ENCODE assay signal across 12 mouse cellular contexts in genomic region chr3:135327601-135328000, GRCm38 (mm10). TPM values are rescaled to one million over a fixed set of nuclear protein-coding genes. Genes with fewer than 3 reads are reported as not detected.
DNase-seq lines count a peak whose midpoint lies in the region; TF ChIP-seq lines count a peak whose summit lies in the region.
"Had no signal": no experiment of that assay in that cellular context is flagged by ENCODE, and none has a peak within 500 bp of the region (broad histone marks: within the 10 kb centered on the region; RNA-seq: fewer than 3 reads in every experiment).

No protein-coding gene starts in this region.

- no peak overlapping the region for H3K27ac ChIP-seq in MEL (ENCODE audit: control insufficient read depth, low read depth, low read length)
- H3K27ac ChIP-seq: neural tube, embryonic 13.5 days had no signal

- no peaks in the 10 kb centered on the region for H3K4me1 ChIP-seq in lung, adult 2 months (ENCODE audit: control insufficient read depth, insufficient read depth, low read length)
- H3K4me1 ChIP-seq in MEL (ENCODE audit: control insufficient read depth in 1 of 2, insufficient read depth in 2 of 2, low read length in 2 of 2): no peaks in the 10 kb centered on the region
- H3K4me1 ChIP-seq: megakaryocyte, embryonic 14.5 days had no signal

- H3K36me3 ChIP-seq in MEL (ENCODE audit: control insufficient read depth in 1 of 2, insufficient read depth in 2 of 2, low read length in 2 of 2): no peaks in the 10 kb centered on the region
- H3K36me3 ChIP-seq: neural tube, embryonic 13.5 days had no signal

- no peaks in the 10 kb centered on the region for H3K79me2 ChIP-seq in MEL (ENCODE audit: control insufficient read depth, insufficient read depth, low read length, poor library complexity)

- no peak for TF ChIP-seq EP300 in MEL (IDR thresholded peaks at IDR 0.05; ENCODE audit: low read depth in 1 of 2, low read length in 2 of 2)

- no peaks in the 10 kb centered on the region for H3K9me3 ChIP-seq in MEL (replicated peaks; ENCODE audit: insufficient read depth, low read length)
- H3K9me3 ChIP-seq: megakaryocyte, embryonic 14.5 days; neural tube, embryonic 13.5 days had no signal

- TF ChIP-seq CTCF in lung, adult 2 months (IDR thresholded peaks at IDR 0.05; ENCODE audit: insufficient read depth, low read length): peak; percentile 22; the same call in 1 of the 2 replicates
- TF ChIP-seq CTCF in MEL (IDR thresholded peaks at IDR 0.05 in 2 of 3, conservative IDR thresholded peaks at IDR 0.05 in 1 of 3; ENCODE audit: control insufficient read depth in 1 of 3, insufficient read depth in 1 of 3, low read depth in 2 of 3, low read length in 3 of 3, poor library complexity in 1 of 3, severe bottlenecking in 1 of 3): peak; percentile 75 to 80 (median 77)

- TF ChIP-seq RAD21 in MEL (IDR thresholded peaks at IDR 0.05; ENCODE audit: low read depth, low read length): peak; percentile 59

- no peak overlapping the region for H3K4me3 ChIP-seq in lung, adult 2 months (replicated peaks; ENCODE audit: extremely low read depth, low read depth, low read length)
- H3K4me3 ChIP-seq in MEL (ENCODE audit: control insufficient read depth in 1 of 2, insufficient read depth in 1 of 2, low read depth in 2 of 2, low read length in 2 of 2): no peak overlapping the region
- H3K4me3 ChIP-seq: megakaryocyte, embryonic 14.5 days; neural tube, embryonic 13.5 days had no signal

- DNase-seq in lung, adult 2 months: no peak
- no peak for DNase-seq in lung, postnatal 10 days
- DNase-seq in MEL (ENCODE audit: low read depth, low spot score): peak; percentile 67
- peak; percentile 19 for DNase-seq in c-Kit-positive CD71-negative TER-119-negative erythroid progenitor cells, embryonic 14.5 days (ENCODE audit: low read depth)
- peak; percentile 24 for DNase-seq in thymus, postnatal 14 days
- no peak for DNase-seq in right cerebral cortex, postnatal 4 days
- no peak for DNase-seq in T-cell, adult 2 months (ENCODE audit: low spot score)
- DNase-seq: adrenal gland, adult 2 months; kidney, postnatal 14 days had no signal

- no peaks in the 10 kb centered on the region for H3K27me3 ChIP-seq in MEL (ENCODE audit: control insufficient read depth in 1 of 2, insufficient read depth in 2 of 2, low read length in 2 of 2)
- H3K27me3 ChIP-seq: neural tube, embryonic 13.5 days had no signal

- H3K9ac ChIP-seq in MEL (ENCODE audit: control insufficient read depth, low read depth, low read length, poor library complexity, severe bottlenecking): no peak overlapping the region
- H3K9ac ChIP-seq: neural tube, embryonic 13.5 days had no signal

- TF ChIP-seq POLR2A in lung, adult 2 months (IDR thresholded peaks at IDR 0.05; ENCODE audit: borderline replicate concordance, extremely low read depth, low read depth, low read length): no peak
- TF ChIP-seq POLR2A in MEL (IDR thresholded peaks at IDR 0.05; ENCODE audit: control insufficient read depth in 1 of 2, insufficient read depth in 1 of 2, low read depth in 1 of 2, low read length in 2 of 2, poor library complexity in 1 of 2): no peak

- WGBS in lung, adult 2 months: 53% methylated on average over 2 of the region's 2 CpGs

TF ChIP-seq in MEL, 35 proteins besides CTCF, POLR2A, EP300 and RAD21:
- TF ChIP-seq SMC3 (IDR thresholded peaks at IDR 0.05; ENCODE audit: low read depth, low read length): peak; percentile 76
- TF ChIP-seq NRF1 (IDR thresholded peaks at IDR 0.05; ENCODE audit: insufficient read depth, low read depth, low read length, poor library complexity, severe bottlenecking): no peak
- TF ChIP-seq ZC3H11A (IDR thresholded peaks at IDR 0.05; ENCODE audit: low read depth, low read length): peak; percentile 63
- no peak for TF ChIP-seq JUND (IDR thresholded peaks at IDR 0.05; ENCODE audit: low read depth, low read length)
- TF ChIP-seq POLR2AphosphoS5 (IDR thresholded peaks at IDR 0.05; ENCODE audit: borderline replicate concordance, low read depth, low read length): no peak

RNA-seq across cellular contexts. Expression of gene Slc9b2, which starts 20.1 kb away (rescaled TPM):
- polyA plus RNA-seq in lung, adult 2 months (2012; rRNA removed): 0.05 and 0.14 TPM in 2 replicates
- 1.0 and 1.6 TPM in 2 replicates for total RNA-seq in MEL (2012; rRNA removed)
- 1 to 10 TPM in 1 of 2 experiments, not detected in 1; 1.3 TPM for polyA plus RNA-seq in MEL (2012; ENCODE audit: insufficient read depth in 1 of 2, insufficient read length in 2 of 2, low read depth in 1 of 2, low replicate concordance in 2 of 2, missing spikeins in 1 of 2)

RNA-seq across cellular contexts. Expression of gene Slc9b1, which starts 20.2 kb away (rescaled TPM):
- 0.21 TPM in 1 of 2 replicates, not detected in the other for polyA plus RNA-seq in lung, adult 2 months (2012; rRNA removed)
- total RNA-seq in MEL (2012; rRNA removed): not detected in 2 replicates
- polyA plus RNA-seq in MEL (2012; ENCODE audit: insufficient read depth in 1 of 2, insufficient read length in 2 of 2, low read depth in 1 of 2, low replicate concordance in 2 of 2, missing spikeins in 1 of 2): under 1 TPM in 1 of 2 experiments, not detected in 1; 0.14 TPM
- polyA plus RNA-seq: forebrain, embryonic 16.5 days; neural tube, embryonic 13.5 days had no signal

RNA-seq across cellular contexts. Expression of gene Bdh2, which starts 46.6 kb away (rescaled TPM):
- polyA plus RNA-seq in lung, adult 2 months (2012; rRNA removed): 1.1 and 1.2 TPM in 2 replicates
- 0.23 and 0.42 TPM in 2 replicates for total RNA-seq in MEL (2012; rRNA removed)
- polyA plus RNA-seq in MEL (2012; ENCODE audit: insufficient read depth in 1 of 2, insufficient read length in 2 of 2, low read depth in 1 of 2, low replicate concordance in 2 of 2, missing spikeins in 1 of 2): under 1 TPM in 1 of 2 experiments, not detected in 1; 0.22 TPM

Comparison
In these comparisons a context has a peak if more than half of its experiments do, and no peak if none do; other contexts are left out.
1. DNase-seq: peak in MEL (single experiment), c-Kit-positive CD71-negative TER-119-negative erythroid progenitor cells, embryonic 14.5 days (single experiment) and thymus, postnatal 14 days (single experiment); none in lung, adult 2 months (single experiment), lung, postnatal 10 days (single experiment), right cerebral cortex, postnatal 4 days (single experiment) and T-cell, adult 2 months (single experiment).